Mouse (Mus musculus) liver, embryonic 14.5 days (tissue): ENCODE data around the gene Tpm3. TPM values are rescaled to one million over a fixed set of nuclear protein-coding genes. Genes with fewer than 3 reads are reported as not detected.
A peak's percentile ranks its signal among the peaks of the same experiment; 100 is the strongest.

Experiments used
- ATAC-seq: fragments of 200-750 bp; cut with Nextera tagmentation; 2 replicates; pipeline ENCODE4 v1.8.0; 2017; ENCODE audit warnings: moderate number of reproducible peaks, mild to moderate bottlenecking, moderate library complexity; ENCODE audit not compliant: insufficient read depth
- DNase-seq, 3 experiments: peaks; one replicate each; pipeline ENCODE4 v3.0.0-alpha.2; 2012 to 2013; ENCODE audit warnings: low read depth in 3 of 3, low spot score in 3 of 3
- H3K27ac ChIP-seq: fragments of 300-500 bp; sonication (generic); 2 replicates; pipeline ENCODE4 v1.5.1; 2014; ENCODE audit warnings: moderate library complexity, mild to moderate bottlenecking, control low read depth, inconsistent platforms
- H3K27me3 ChIP-seq: fragments of 300-500 bp; sonication (generic); 2 replicates; pipeline ENCODE4 v1.6.1; 2014; ENCODE audit warnings: mild to moderate bottlenecking, low read length, moderate library complexity; ENCODE audit not compliant: control insufficient read depth, insufficient read depth
- H3K36me3 ChIP-seq: fragments of 300-500 bp; sonication (generic); replicated peaks from 2 replicates; pipeline ENCODE4 v1.6.1; 2014; ENCODE audit warnings: low read depth; ENCODE audit not compliant: control insufficient read depth, insufficient read depth
- H3K4me1 ChIP-seq, 2 experiments: fragments of 200-500 bp in 1 of 2; fragments of 300-500 bp in 1 of 2; sonication (generic) in 1 of 2; replicated peaks; 2 replicates each; pipeline ENCODE4 v1.6.1; 2012 to 2014; ENCODE audit warnings: antibody characterized with exemption in 1 of 2, inconsistent platforms in 1 of 2, low read length in 1 of 2; ENCODE audit not compliant: control insufficient read depth in 2 of 2, insufficient read depth in 2 of 2
- H3K4me2 ChIP-seq: fragments of 300-500 bp; sonication (generic); 2 replicates; pipeline ENCODE4 v1.6.1; 2014; ENCODE audit warnings: low read depth, mild to moderate bottlenecking, control low read depth, moderate library complexity
- H3K4me3 ChIP-seq, 2 experiments: fragments of 200-500 bp in 1 of 2; fragments of 300-500 bp in 1 of 2; sonication (generic) in 1 of 2; 2 replicates each; pipeline ENCODE4 v1.5.1; 2012 to 2014; ENCODE audit warnings: low read depth in 2 of 2, low read length in 2 of 2, mild to moderate bottlenecking in 2 of 2, control low read depth in 1 of 2, inconsistent platforms in 1 of 2, moderate library complexity in 1 of 2; ENCODE audit not compliant: insufficient read depth in 1 of 2
- H3K9ac ChIP-seq: fragments of 300-500 bp; sonication (generic); replicated peaks from 2 replicates; pipeline ENCODE4 v1.6.1; 2014; ENCODE audit warnings: mild to moderate bottlenecking, control low read depth, moderate library complexity
- H3K9me3 ChIP-seq: fragments of 300-500 bp; sonication (generic); 2 replicates; pipeline ENCODE4 v1.6.1; 2016; ENCODE audit warnings: low read length, mixed read lengths; ENCODE audit not compliant: control insufficient read depth
- CTCF ChIP-seq: IDR thresholded peaks from 2 replicates; pipeline ENCODE4 v1.5.1; 2016; ENCODE audit warnings: antibody characterized with exemption, low read depth, control low read depth
- EP300 ChIP-seq: IDR thresholded peaks from 2 replicates; pipeline ENCODE4 v1.6.1; 2016; ENCODE audit warnings: antibody characterized with exemption, low read depth
- WGBS: fragments of 180-500 bp; shearing (Covaris S2); extraction: QIAGEN DNeasy Blood & Tissue Kit; methylation state at CpG from one replicate; pipeline ENCODE4 v1.1.7; 2014; ENCODE audit not compliant: insufficient replicate concordance; 5-methylcytosine and 5-hydroxymethylcytosine counted together
- polyA plus RNA-seq, 2 experiments: library from polyadenylated mRNA; depleted of rRNA in 1 of 2; stranded (reverse) in 1 of 2; unstranded in 1 of 2; fragments of >200 nt; fragmentation: Nextera tagmentation in 1 of 2; extraction: Ambion mirVana in 1 of 2; gene quantifications; 2 replicates each; pipeline versions ENCODE4 v1.2.1 to v1.2.3; 2012 to 2014

Tpm3 gene
- polyA plus RNA-seq, 2 experiments = 86.2 to 153 TPM

- DNase-seq (no peak), ATAC-seq (no peak)
- Histone ChIP-seq H3K9me3 (no peaks in the 10 kb centered on the region), H3K4me3 (no peak overlapping the region), H3K27ac (no peak overlapping the region), H3K4me1 (0 out of 4 replicates have a peak, but pooled peaks cover 0 to 4% of the 10 kb centered on the region in 2 experiments), H3K9ac (no peak overlapping the region), H3K27me3 (no peaks in the 10 kb centered on the region), H3K4me2 (no peak overlapping the region), H3K36me3 (peaks cover 54% of the 10 kb centered on the region)
- 67% methylated on average over 6 of the region's 6 CpGs for WGBS
- TF ChIP-seq CTCF (no peak), EP300 (no peak)
Observed at GRCm38 (mm10) chr3:90090892-90091291, 18.4 kb downstream of the Tpm3 start.

- Histone ChIP-seq H3K4me2 (no peak overlapping the region), H3K27me3 (no peaks in the 10 kb centered on the region), H3K4me3 (no peak overlapping the region), H3K36me3 (peaks cover 34% of the 10 kb centered on the region), H3K27ac (no peak overlapping the region), H3K4me1 (0 out of 4 replicates have a peak, but pooled peaks cover 0 to 2% of the 10 kb centered on the region in 2 experiments), H3K9ac (no peak overlapping the region), H3K9me3 (no peaks in the 10 kb centered on the region)
- DNase-seq (no peak), ATAC-seq (no peak)
- WGBS = 62% methylated on average over 3 of the region's 3 CpGs
- TF ChIP-seq EP300 (0 out of 2 replicates have a peak, but pooled peaks have one; percentile 10), CTCF (no peak)
Observed at GRCm38 (mm10) chr3:90094453-90094852, 22.0 kb downstream of the Tpm3 start.

GRCm38 (mm10) chr3:90097928-90098327, 25.5 kb downstream of the Tpm3 start:
- DNase-seq (no peak), ATAC-seq (no peak)
- no peak for TF ChIP-seq CTCF
- TF ChIP-seq EP300 = no peak
- Histone ChIP-seq H3K36me3 (peaks cover 14% of the 10 kb centered on the region), H3K4me3 (no peak overlapping the region), H3K4me1 (no peaks in the 10 kb centered on the region), H3K27ac (no peak overlapping the region), H3K9ac (no peak overlapping the region), H3K9me3 (no peaks in the 10 kb centered on the region), H3K27me3 (no peaks in the 10 kb centered on the region), H3K4me2 (no peak overlapping the region)
- WGBS = 69% methylated on average over 5 of the region's 5 CpGs

GRCm38 (mm10) chr3:90101010-90101409, 28.6 kb downstream of the Tpm3 start:
- Histone ChIP-seq H3K9me3 (no peaks in the 10 kb centered on the region), H3K27me3 (no peaks in the 10 kb centered on the region), H3K27ac (no peak overlapping the region), H3K4me1 (no peaks in the 10 kb centered on the region), H3K36me3 (peaks cover 11% of the 10 kb centered on the region), H3K4me2 (no peak overlapping the region), H3K9ac (no peak overlapping the region), H3K4me3 (no peak overlapping the region)
- DNase-seq = no peak
- TF ChIP-seq CTCF = no peak
- no peak for TF ChIP-seq EP300
- WGBS = 66% methylated on average over 3 of the region's 3 CpGs
- ATAC-seq = no peak

GRCm38 (mm10) chr3:90101673-90102072, 29.2 kb downstream of the Tpm3 start:
- Histone ChIP-seq H3K4me3 (no peak overlapping the region), H3K27ac (no peak overlapping the region), H3K27me3 (no peaks in the 10 kb centered on the region), H3K4me2 (no peak overlapping the region), H3K4me1 (no peaks in the 10 kb centered on the region), H3K9me3 (no peaks in the 10 kb centered on the region), H3K9ac (no peak overlapping the region), H3K36me3 (peaks cover 11% of the 10 kb centered on the region)
- DNase-seq = no peak
- ATAC-seq = no peak
- TF ChIP-seq EP300 (no peak), CTCF (no peak)
- 82% methylated on average over 2 of the region's 2 CpGs for WGBS
